19 mouse cellular contexts compared by ENCODE assay signal in the genomic region with DNA sequence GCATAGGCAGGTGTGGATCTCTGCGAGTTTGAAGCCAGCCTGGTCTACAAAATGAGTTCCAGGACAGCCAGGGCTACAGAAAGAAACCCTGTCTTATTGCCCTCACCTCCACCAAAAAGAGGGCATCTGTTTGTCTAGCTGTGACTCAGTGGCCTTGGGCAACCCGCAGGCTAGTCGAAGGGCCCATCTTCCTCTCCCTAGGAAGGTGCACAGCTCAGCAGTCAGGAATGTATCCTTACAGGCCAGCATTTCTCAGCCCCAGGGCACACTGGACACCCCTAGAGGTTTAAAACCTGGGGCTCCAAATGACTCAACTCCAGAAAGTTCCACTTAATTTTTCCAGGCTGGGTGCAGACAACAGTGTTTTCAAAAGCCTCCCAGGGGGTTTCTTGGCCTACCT.
DNase-seq lines count a peak whose midpoint lies in the region; ATAC-seq and TF ChIP-seq lines count a peak whose summit lies in the region.
"Had no signal": no experiment of that assay in that cellular context is flagged by ENCODE, and none has a peak within 500 bp of the region (broad histone marks: within the 10 kb centered on the region; RNA-seq: fewer than 3 reads in every experiment).

No protein-coding gene starts in this region.

- DNase-seq in 3134 (ENCODE audit: extremely low read depth, insufficient read length, low spot score) = peak; percentile 80
- peak; percentile 99 for DNase-seq in 3T3-L1 (ENCODE audit: low read depth, low spot score)
- DNase-seq in Patski (ENCODE audit: low read depth, low spot score) = peak; percentile 89
- DNase-seq in adrenal gland, postnatal 36 days = peak; percentile 58 to 62
- no peak for DNase-seq in embryo, embryonic 11 days
- DNase-seq in left cerebral cortex, adult 2 months (ENCODE audit: extremely low spot score in 1 of 2, low spot score in 2 of 2) = no peak
- DNase-seq in frontal cortex, postnatal 25 days (ENCODE audit: low spot score in 2 of 2) = no peak
- DNase-seq: cerebellum, adult 11 months; cerebellum, adult 8-10 months; cerebellum, postnatal 14 days; gastrocnemius, postnatal 14 days; heart, adult 2 months; kidney, adult 8-10 months had no signal

- intact Hi-C loops in left cerebral cortex, adult 2 months (cut with DNase I) = no loop called here

- POLR2A ChIA-PET in Patski (lab: Charles Lee) = interaction anchor here (0.8 to 1.0 kb wide), 2 partner anchors 16 to 40 kb away, joined by 3 to 5 read pairs; no protein-coding TSS in a partner anchor

- in situ Hi-C loops in Patski (cut with MboI; ENCODE audit: low pct_unique_long_range_greater_than_20kb) = no loop called here

- no peak overlapping the region for H3K4me3 ChIP-seq in left cerebral cortex, adult 2 months
- H3K4me3 ChIP-seq: embryonic facial prominence, embryonic 13.5 days; forebrain, embryonic 12.5 days; heart, adult 2 months; heart, embryonic 15.5 days; hindbrain, embryonic 10.5 days had no signal

- TF ChIP-seq CTCF in Patski (IDR thresholded peaks at IDR 0.05) = no peak
- no peak for TF ChIP-seq CTCF in left cerebral cortex, adult 2 months (IDR thresholded peaks at IDR 0.05)

- CTCF ChIA-PET in Patski (lab: Charles Lee) = interaction anchor here (1.4 kb wide), 1 partner anchor 11 kb away, joined by 5 read pairs; no protein-coding TSS in a partner anchor

- H3K27ac ChIP-seq in left cerebral cortex, adult 2 months = no peak overlapping the region
- H3K27ac ChIP-seq: embryonic facial prominence, embryonic 13.5 days; forebrain, embryonic 12.5 days; heart, adult 2 months; heart, embryonic 15.5 days; hindbrain, embryonic 10.5 days; hindbrain, embryonic 14.5 days had no signal

- H3K27me3 ChIP-seq in Patski = no peaks in the 10 kb centered on the region
- H3K27me3 ChIP-seq: embryonic facial prominence, embryonic 13.5 days; forebrain, embryonic 12.5 days; heart, embryonic 15.5 days had no signal

- peak; percentile 88 for ATAC-seq in Patski
- ATAC-seq: forebrain, embryonic 16.5 days had no signal

Comparison
In these comparisons a context has a peak if more than half of its experiments do, and no peak if none do; other contexts are left out.
1. DNase-seq: peak in 3134 (single experiment), 3T3-L1 (single experiment), Patski (single experiment) and adrenal gland, postnatal 36 days (2 of 2); none in embryo, embryonic 11 days (single experiment), left cerebral cortex, adult 2 months (0 of 2) and frontal cortex, postnatal 25 days (0 of 2).